In the genomic region with DNA sequence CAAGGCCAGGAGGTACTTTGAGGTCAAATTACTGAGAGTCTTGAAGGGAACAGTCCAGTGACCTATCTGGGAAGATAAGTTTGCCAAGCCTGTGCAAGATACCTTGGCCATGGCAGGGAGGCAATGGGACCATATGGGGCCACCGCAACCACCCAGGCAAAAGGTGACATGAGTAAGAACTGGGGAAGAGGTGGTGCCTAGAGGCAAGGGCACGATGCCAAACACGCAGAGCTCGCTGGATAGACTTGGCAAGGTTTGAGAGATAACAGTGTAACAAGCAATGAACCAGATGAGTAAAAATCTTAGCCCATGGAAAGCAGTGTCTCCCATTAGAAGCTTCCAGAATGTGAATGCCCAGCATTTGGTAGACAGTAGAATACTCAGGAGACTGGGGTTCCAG, we compare ENCODE assay signal across 16 mouse cellular contexts.
DNase-seq lines count a peak whose midpoint lies in the region; ATAC-seq lines count a peak whose summit lies in the region.
"Had no signal": no experiment of that assay in that cellular context is flagged by ENCODE, and none has a peak within 500 bp of the region (broad histone marks: within the 10 kb centered on the region; RNA-seq: fewer than 3 reads in every experiment).

No protein-coding gene starts in this region.

- H3K4me3 ChIP-seq in kidney, embryonic 15.5 days (replicated peaks): no peak overlapping the region
- H3K4me3 ChIP-seq in brown adipose tissue, adult 24 weeks (ENCODE audit: insufficient read depth, low read depth, low read length): no peak overlapping the region
- H3K4me3 ChIP-seq: embryonic facial prominence, embryonic 12.5 days; forebrain, embryonic 12.5 days; hindbrain, embryonic 15.5 days; liver, embryonic 12.5 days; neural tube, embryonic 15.5 days; stomach, embryonic 15.5 days had no signal

- no peaks in the 10 kb centered on the region for H3K9me3 ChIP-seq in kidney, embryonic 15.5 days (replicated peaks)
- H3K9me3 ChIP-seq: embryonic facial prominence, embryonic 12.5 days; forebrain, embryonic 12.5 days; hindbrain, embryonic 15.5 days; liver, embryonic 12.5 days; neural tube, embryonic 15.5 days; stomach, embryonic 15.5 days had no signal

- intact Hi-C loops in heart, postnatal 36 days (cut with DNase I): loop anchor here (5.0 kb wide), 1 partner anchor 465 kb away; no protein-coding TSS in a partner anchor

- peaks cover 6% of the 10 kb centered on the region for H3K27me3 ChIP-seq in kidney, embryonic 15.5 days
- H3K27me3 ChIP-seq: embryonic facial prominence, embryonic 12.5 days; forebrain, embryonic 12.5 days; hindbrain, embryonic 15.5 days; liver, embryonic 12.5 days; neural tube, embryonic 15.5 days; stomach, embryonic 15.5 days had no signal

- DNase-seq in kidney, adult 9 months: peak; percentile 7
- peak; percentile 32 for DNase-seq in adrenal gland, adult 8-10 months
- DNase-seq in heart, postnatal 36 days: peak; percentile 23
- DNase-seq in frontal cortex, postnatal 25 days (ENCODE audit: low spot score in 2 of 2): no peak
- no peak for DNase-seq in T-cell, adult 2 months (ENCODE audit: low spot score)
- DNase-seq: gastrocnemius, postnatal 25 days; lung, postnatal 36 days; right cerebral cortex, postnatal 25 days had no signal

- H3K36me3 ChIP-seq in kidney, embryonic 15.5 days: no peaks in the 10 kb centered on the region
- H3K36me3 ChIP-seq: embryonic facial prominence, embryonic 12.5 days; forebrain, embryonic 12.5 days; hindbrain, embryonic 15.5 days; liver, embryonic 12.5 days; neural tube, embryonic 15.5 days; stomach, embryonic 15.5 days had no signal

- no peak for ATAC-seq in kidney, embryonic 15.5 days (replicated peaks; ENCODE audit: low FRiP score)
- ATAC-seq: liver, embryonic 12.5 days had no signal

- WGBS in kidney, embryonic 15.5 days: 89% methylated on average over 4 of the region's 4 CpGs

- H3K9ac ChIP-seq in kidney, embryonic 15.5 days: no peak overlapping the region
- H3K9ac ChIP-seq: embryonic facial prominence, embryonic 12.5 days; forebrain, embryonic 12.5 days; hindbrain, embryonic 15.5 days; liver, embryonic 12.5 days; neural tube, embryonic 15.5 days; stomach, embryonic 15.5 days had no signal

- H3K4me2 ChIP-seq in kidney, embryonic 15.5 days: no peak overlapping the region
- H3K4me2 ChIP-seq: embryonic facial prominence, embryonic 12.5 days; forebrain, embryonic 12.5 days; hindbrain, embryonic 15.5 days; liver, embryonic 12.5 days; neural tube, embryonic 15.5 days; stomach, embryonic 15.5 days had no signal

- H3K27ac ChIP-seq in kidney, embryonic 15.5 days: no peak overlapping the region
- H3K27ac ChIP-seq in brown adipose tissue, adult 24 weeks (replicated peaks; ENCODE audit: low read depth, low read length): peak overlapping the region; percentile 96
- H3K27ac ChIP-seq: embryonic facial prominence, embryonic 12.5 days; forebrain, embryonic 12.5 days; hindbrain, embryonic 15.5 days; liver, embryonic 12.5 days; neural tube, embryonic 15.5 days; stomach, embryonic 15.5 days had no signal

- H3K4me1 ChIP-seq in kidney, embryonic 15.5 days: 0 out of 2 replicates have a peak, but pooled peaks cover 2% of the 10 kb centered on the region
- H3K4me1 ChIP-seq in brown adipose tissue, adult 24 weeks (ENCODE audit: control insufficient read depth, insufficient read depth, insufficient read length, low read length): peaks cover 2% of the 10 kb centered on the region; the same call in 1 of the 2 replicates
- H3K4me1 ChIP-seq: embryonic facial prominence, embryonic 12.5 days; forebrain, embryonic 12.5 days; hindbrain, embryonic 15.5 days; liver, embryonic 12.5 days; neural tube, embryonic 15.5 days; stomach, embryonic 15.5 days had no signal

Comparison
In these comparisons a context has a peak if more than half of its experiments do, and no peak if none do; other contexts are left out.
1. DNase-seq: peak in kidney, adult 9 months (single experiment), adrenal gland, adult 8-10 months (single experiment) and heart, postnatal 36 days (2 of 2); none in frontal cortex, postnatal 25 days (0 of 2) and T-cell, adult 2 months (single experiment).